ENCODE assay signal across 8 mouse cellular contexts in genomic region chr12:108422858-108423631, GRCm38 (mm10). TPM values are rescaled to one million over a fixed set of nuclear protein-coding genes. Genes with fewer than 3 reads are reported as not detected.
DNase-seq lines count a peak whose midpoint lies in the region; ATAC-seq lines count a peak whose summit lies in the region.

No protein-coding gene starts in this region.

- ATAC-seq in intestine, embryonic 15.5 days, result peak; percentile 97
- peak; percentile 41; the same call in 1 of the 2 replicates for ATAC-seq in megakaryocyte-erythroid progenitor cell, adult 5-6 weeks (replicated peaks; ENCODE audit: low FRiP score, low TSS enrichment, poor library complexity, severe bottlenecking)

- H3K27me3 ChIP-seq in intestine, embryonic 15.5 days (replicated peaks), result no peaks in the 10 kb centered on the region

- H3K9me3 ChIP-seq in intestine, embryonic 15.5 days, result no peaks in the 10 kb centered on the region

- 0 out of 2 replicates have a peak, but pooled peaks cover 3% of the 10 kb centered on the region for H3K4me1 ChIP-seq in intestine, embryonic 15.5 days (replicated peaks)

- DNase-seq in adrenal gland, adult 2 months, result peak; percentile 96
- DNase-seq in embryo, embryonic 10 days (ENCODE audit: low spot score), result peak; percentile 88
- DNase-seq in gastrocnemius, postnatal 36 days, result peak; percentile 85 to 87
- peak; percentile 86 to 88 for DNase-seq in left cerebral cortex, postnatal 14 days (ENCODE audit: low spot score in 2 of 2)
- peak; percentile 86 to 87 for DNase-seq in right cerebral cortex, postnatal 36 days (ENCODE audit: low spot score in 2 of 2)
- no peak for DNase-seq in c-Kit-positive CD71-positive TER-119-positive erythroid progenitor cells, embryonic 14.5 days (ENCODE audit: low spot score)

- no peaks in the 10 kb centered on the region for H3K36me3 ChIP-seq in intestine, embryonic 15.5 days

- H3K27ac ChIP-seq in intestine, embryonic 15.5 days, result peak overlapping the region; percentile 86

- under 1% methylated on average over 86 of the region's 90 CpGs for WGBS in intestine, embryonic 15.5 days

- H3K9ac ChIP-seq in intestine, embryonic 15.5 days, result peak overlapping the region; percentile 92

- peak overlapping the region; percentile 91 for H3K4me3 ChIP-seq in intestine, embryonic 15.5 days (replicated peaks)

- H3K4me2 ChIP-seq in intestine, embryonic 15.5 days (replicated peaks), result peak overlapping the region; percentile 83

- intact Hi-C loops in gastrocnemius, postnatal 36 days (cut with DNase I), result loop anchor here (2.0 to 5.0 kb wide), 2 partner anchors 58 to 69 kb away; no protein-coding TSS in a partner anchor
- intact Hi-C loops in left cerebral cortex, postnatal 14 days (cut with DNase I), result loop anchor here (5.0 kb wide), 1 partner anchor 61 kb away; no protein-coding TSS in a partner anchor

RNA-seq across cellular contexts. Expression of gene Eml1, which starts 52.3 kb away (rescaled TPM):
- total RNA-seq in adrenal gland, adult 2 months (2021), result 10 to 100 TPM; 17.5 to 29.6 TPM
- polyA plus RNA-seq in adrenal gland, adult 2 months (2012; rRNA removed), result 13.3 and 13.5 TPM in 2 replicates
- 100 to 1,000 TPM in 1 of 2 experiments, 10 to 100 TPM in 1; 98.2 to 103 TPM for total RNA-seq in gastrocnemius, postnatal 36 days (2021)
- polyA plus RNA-seq in intestine, embryonic 15.5 days (2015; fragmentation: Nextera tagmentation; extraction: Ambion mirVana), result 63.7 and 67.0 TPM in 2 replicates
- total RNA-seq in left cerebral cortex, postnatal 14 days (2021), result 10 to 100 TPM; 62.1 to 77.0 TPM
- not detected in 2 replicates for total RNA-seq in megakaryocyte-erythroid progenitor cell, adult 5-6 weeks (2014; fragmentation: Nextera tagmentation)
- total RNA-seq in megakaryocyte-erythroid progenitor cell, adult 5-6 weeks (2017), result not detected in 2 replicates

Comparison
In these comparisons a context has a peak if more than half of its experiments do, and no peak if none do; other contexts are left out.
1. RNA of gene Eml1, which starts 52.3 kb away (total RNA-seq): 98.2 to 103 TPM in gastrocnemius, postnatal 36 days, 62.1 to 77.0 TPM in left cerebral cortex, postnatal 14 days and 17.5 to 29.6 TPM in adrenal gland, adult 2 months; not detected in megakaryocyte-erythroid progenitor cell, adult 5-6 weeks; every median in the first group is over 10 times any median in the second.